Mouse (Mus musculus): ENCODE data around the gene Gpr137b.
"Not testable (repeated sequence)": the region's sequence is repeated elsewhere in the genome, so short reads cannot be mapped to it uniquely, and the experiment has no call there.

Gpr137b gene

DNA sequence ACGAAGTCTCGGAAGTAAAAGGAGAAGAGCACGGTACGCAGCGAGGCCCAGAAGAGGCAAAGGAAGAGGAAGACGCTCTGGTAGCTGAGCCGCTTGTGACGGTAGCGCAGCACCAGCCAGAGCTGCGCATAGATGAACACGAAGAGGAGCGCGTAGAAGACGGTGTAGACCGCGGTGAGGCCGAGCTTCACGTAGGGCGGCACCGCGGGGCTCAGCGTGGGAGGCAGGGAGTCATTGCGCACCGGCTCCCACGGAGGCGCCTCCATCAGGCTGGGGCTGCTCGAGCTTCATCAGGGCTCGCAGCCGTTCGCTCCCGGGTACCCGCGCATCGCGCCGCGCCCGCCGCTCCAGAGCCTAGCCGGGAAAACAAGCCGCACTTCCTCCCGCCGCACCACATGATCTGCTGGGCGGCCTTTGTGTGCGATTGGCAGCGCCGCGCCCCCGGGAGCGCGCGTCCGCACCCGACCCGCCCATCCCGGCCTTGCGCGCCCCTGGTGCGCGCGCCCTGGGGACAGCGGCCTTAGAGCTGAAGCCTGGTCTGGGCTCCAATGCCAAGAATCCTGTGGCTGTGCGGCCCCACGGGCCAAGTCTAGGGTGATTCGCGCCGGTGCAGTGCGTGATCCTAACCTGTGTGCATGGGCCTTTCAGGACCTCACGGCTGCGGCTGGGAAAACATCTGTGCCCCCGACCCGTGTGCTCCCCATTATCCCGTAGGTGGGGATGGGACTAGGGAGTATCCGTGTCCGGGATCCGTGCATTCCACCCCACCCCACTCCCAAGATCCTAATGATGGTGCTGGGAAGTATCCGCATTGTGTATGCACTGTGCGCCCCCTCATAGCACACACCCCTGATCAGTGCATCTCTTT lies at the start of gene Gpr137b:
TSS of gene Gpr137b (minus strand) at position 787 of the 868 bp plus-strand sequence.
- not testable (repeated sequence) for DNase-seq (ENCODE audit: low read depth, low spot score)

DNA sequence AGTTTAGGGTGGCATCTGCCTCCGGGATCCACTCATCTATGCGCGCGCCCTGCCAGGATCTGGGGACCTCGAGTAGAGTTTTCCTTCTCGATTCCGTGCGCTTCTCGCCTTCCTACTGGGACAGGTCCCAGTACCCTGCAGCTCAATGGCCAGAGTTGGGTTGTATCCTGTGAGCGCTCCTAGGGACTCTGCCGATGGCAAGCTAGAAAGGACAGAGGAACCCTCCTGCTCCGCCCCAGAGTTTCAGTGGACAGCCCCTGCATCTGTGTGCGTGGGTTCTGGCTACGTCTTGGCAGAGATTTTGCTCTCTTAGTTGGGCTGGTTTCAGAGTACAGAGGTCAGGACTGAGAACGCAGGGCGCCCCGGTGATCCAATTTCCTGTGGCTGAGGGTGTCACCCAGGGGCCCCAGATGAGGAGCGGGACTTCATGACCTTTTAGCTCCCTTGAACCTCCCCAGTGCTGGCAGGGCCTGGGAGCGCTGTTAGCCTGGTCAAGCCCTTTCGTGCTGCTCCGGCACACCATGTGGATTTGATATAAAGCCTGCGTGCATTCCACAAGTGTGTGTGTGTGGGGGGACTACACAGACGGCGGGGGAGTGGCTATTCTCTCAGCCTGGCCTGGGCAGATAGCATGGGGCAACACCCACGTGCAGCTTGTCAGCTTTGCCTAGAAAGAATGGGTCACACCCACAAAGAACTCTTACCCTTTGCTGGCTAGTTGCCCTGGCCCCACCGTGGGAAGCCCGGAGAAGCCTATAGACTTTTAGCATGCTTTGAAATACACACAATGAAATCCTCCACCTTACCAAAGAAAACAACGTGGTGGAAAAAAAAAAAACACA lies 44.5 kb upstream of the Gpr137b start:
- not testable (repeated sequence) for DNase-seq (ENCODE audit: low read depth, low spot score)

DNA sequence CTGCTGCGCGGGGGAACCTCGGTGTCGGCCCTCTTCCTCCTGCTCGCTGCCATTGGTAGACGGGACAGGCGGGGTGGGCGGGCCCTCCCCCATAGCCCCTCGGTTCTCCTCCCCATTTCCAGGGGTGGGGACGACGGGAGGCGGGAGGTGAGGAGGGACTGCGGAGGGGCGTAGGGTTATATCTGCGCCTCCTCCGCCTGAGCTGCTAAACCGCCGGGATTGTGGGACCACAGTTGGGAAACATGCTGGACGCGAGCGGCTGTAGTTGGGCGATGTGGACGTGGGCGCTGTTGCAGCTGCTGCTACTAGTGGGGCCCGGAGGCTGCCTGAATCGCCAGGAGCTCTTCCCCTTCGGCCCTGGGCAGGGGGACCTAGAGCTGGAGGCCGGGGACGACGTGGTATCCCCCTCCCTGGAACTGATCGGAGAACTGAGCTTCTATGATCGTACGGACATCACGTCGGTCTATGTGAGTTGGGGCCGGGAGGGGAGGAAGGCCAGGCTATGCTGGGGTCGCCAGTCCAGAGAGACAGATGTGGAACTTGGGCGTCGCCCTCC lies 43.7 kb upstream of the Gpr137b start, which contains the start of gene Nid1:
TSS of gene Nid1 (plus strand) at position 92 of the 556 bp plus-strand sequence.
- DNase-seq (ENCODE audit: low read depth, low spot score), result not testable (repeated sequence)

DNA sequence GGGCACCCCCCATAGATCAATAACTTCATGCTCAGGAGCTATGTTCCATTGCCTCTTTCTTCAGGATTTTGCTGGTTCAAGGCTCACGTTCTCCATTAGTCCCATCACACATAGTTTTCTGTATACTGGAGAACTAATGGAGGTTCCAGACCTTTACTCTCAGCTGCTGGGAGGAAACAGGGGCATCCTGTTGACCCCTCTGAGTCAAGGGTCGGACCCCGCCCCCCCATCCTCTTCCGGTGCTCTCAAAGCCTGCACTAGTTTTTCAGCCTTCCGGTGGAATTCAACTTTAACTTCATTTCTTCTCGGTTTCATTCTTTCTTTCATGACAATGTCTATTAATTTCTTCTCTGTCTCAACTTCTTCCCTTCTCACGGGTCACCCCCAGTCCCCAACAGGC lies 42.3 kb upstream of the Gpr137b start:
- not testable (repeated sequence) for DNase-seq (ENCODE audit: low read depth, low spot score)

DNA sequence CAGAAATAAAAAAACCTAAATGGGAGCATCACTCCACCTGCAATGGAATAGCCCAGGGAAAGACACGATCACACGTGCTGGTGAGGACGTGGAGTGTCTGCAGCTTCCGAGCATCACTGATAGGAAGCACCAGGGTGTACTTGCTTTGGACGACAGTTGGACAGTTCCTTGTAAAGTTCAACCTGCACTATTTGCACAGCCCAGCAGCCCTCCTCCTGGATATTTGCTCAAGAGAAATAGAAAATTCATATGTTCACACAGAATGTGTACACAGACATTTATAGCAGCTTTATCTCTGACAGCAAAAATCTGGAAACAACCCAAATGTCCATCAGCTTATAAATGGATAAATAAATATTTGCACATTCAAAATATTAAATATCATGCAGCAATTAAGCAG lies 29.5 kb upstream of the Gpr137b start:
- not testable (repeated sequence) for DNase-seq (ENCODE audit: low read depth, low spot score)

DNA sequence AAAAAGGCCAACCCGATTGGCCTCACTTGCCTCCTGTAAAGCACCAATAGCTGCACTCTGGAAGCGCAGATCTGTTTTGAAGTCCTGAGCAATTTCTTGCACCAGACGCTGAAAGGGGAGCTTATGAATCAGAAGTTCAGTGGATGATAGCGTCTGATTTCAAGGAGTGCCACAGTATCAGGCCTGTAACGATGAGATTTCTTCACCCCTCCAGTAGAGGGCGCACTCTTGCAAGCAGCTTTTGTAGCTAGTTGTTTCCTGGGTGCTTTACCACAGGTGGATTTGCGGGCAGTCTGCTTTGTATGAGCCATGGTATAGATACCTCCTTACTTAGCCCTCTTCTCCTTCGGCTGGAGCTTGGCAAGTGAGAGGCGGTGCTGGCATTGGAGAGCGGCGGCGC lies 25.0 kb upstream of the Gpr137b start:
- DNase-seq (ENCODE audit: low read depth, low spot score), result not testable (repeated sequence)

DNA sequence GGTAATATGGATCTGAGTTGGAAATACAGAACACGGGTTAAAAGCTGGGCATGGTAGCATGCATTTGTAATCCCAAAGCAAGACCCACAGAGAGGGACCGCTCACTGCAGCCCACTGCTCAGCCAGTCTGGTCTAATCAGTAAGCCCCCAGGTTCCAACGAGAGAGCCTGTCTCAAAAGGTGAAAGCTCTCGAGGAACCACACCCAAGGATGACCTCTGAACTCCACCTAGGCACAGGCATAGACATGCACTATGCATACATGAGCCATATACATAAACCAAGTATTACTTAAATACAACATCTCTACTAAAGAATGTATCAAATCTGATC lies 22.2 kb upstream of the Gpr137b start:
- DNase-seq (ENCODE audit: low read depth, low spot score), result not testable (repeated sequence)

DNA sequence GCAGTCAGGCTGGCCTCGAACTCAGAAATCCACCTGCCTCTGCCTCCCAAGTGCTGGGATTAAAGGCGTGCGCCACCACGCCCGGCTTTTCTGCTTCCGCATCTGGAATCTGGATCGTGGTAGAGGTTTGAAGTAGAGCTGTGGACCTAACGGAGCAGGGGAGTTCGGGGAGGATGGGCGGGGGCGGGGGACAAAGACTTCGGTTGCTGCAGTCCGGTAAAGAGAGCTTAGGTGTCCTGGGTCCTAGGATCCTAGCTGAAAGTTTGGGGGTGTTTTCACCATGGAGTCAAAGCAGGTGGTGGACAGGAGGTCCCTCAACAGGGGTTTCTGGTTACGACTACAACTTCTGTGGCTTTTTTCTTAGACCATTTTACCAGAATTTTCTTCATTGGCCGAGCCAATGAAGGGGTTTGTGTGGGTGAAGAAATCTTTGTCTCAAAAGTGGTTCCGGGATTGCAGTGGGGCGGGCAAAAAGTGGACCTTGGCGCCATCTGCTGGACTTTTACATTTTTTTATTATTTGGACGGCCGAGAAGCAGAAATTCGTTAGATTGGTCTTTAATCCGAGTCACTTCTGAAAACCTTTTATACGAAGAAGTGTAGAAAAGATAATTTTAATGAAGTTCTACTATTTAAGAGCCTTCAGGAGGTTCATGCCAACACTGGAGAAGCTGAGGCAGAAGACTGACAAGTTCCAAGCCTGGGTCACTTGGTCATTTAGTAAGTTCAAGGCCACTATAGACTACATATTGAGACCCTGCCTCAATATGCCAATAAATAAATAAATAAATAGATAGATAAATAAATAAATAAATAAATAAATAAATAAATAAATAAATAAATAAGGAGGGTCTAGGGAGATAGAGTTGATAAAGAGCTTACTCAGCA lies 21.5 kb upstream of the Gpr137b start:
- DNase-seq (ENCODE audit: low read depth, low spot score), result not testable (repeated sequence)

DNA sequence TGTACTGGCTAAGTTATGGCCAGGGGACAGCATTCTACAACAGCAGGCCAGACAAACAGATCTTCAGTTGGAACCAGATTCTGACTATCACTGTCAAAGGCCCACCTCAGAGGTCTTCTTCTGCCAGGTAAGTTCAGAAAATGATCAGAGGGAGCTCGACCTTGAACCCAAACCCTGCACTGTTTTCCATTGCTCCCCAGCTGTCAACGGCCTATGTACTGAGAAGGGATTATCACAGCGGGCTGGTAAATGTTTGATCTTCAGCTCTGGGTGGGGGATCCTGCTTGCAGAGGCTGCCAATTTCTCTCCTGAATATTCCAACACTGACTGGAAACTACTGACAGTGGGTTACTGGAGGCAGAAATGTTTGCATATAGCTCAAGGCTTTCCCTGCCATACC lies 20.4 kb upstream of the Gpr137b start:
- DNase-seq (ENCODE audit: low read depth, low spot score), result no peak

DNA sequence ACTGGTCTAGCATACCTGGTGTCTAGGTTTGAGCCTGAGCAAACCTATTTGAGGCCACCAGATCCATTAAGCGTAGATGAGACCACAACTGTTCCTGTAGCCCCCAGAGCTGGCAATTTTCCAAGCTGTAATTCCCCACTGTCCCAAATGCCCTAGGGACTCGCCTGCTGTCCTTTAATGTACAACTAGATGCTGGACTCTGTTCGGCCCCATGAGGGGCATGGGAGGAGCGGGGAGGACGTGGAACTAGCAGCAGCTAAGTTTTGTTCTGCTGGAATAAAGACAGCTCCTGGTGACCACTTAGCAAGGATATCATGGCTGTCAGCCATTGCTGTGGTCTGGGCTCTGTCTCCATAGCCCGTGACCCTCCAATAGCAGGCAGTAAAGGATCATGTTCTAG lies 11.7 kb upstream of the Gpr137b start:
- DNase-seq (ENCODE audit: low read depth, low spot score), result not testable (repeated sequence)

DNA sequence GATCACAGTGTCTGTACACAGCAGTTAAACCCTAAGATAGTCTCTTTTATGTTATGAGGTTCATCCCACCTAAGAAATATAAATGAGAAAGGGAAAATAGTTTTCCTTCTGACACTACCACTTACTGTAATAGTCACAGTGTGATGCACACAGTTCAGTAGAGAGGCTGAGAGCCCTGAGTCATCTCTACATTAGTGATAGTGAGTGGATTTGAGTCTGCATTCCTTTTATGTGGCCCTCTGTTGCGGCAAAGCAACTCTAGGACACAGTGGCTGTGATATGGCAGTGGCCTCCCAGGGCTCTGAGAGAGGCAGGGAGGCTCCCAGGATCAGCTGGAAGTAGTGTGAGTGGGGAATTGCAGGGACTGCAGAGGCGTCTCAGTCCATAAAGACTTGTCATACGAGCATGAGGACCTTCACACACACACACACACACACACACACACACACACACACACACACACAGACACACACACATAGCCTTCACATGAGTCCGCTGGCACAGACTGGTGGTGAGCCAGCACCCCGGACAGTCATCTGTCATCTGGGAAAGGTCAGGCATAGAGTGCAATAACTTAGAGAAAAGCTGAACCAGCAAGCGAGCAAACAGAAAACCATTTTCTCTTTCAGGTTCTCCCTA lies 10.8 kb upstream of the Gpr137b start:
- DNase-seq (ENCODE audit: low read depth, low spot score), result not testable (repeated sequence)

DNA sequence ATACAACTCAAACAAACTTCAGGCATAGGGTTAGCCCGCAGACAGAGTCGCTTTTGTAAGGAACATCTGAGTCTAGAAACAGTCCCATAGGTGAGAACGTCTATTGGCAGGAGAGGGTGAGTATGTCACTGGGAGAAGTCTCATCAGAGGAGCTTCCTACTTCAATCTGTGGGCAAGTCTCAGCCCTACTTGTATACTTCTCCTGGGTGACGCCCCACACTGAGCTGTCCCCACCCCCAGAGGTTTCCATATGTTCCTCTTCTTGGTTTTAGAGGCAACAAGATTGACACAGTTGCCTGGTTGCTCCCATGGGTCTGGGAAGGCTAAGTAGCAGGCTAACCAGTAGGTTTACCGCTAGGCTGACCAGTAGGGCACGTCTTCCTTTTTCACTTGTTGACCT lies 10.0 kb upstream of the Gpr137b start:
- DNase-seq (ENCODE audit: low read depth, low spot score), result not testable (repeated sequence)

DNA sequence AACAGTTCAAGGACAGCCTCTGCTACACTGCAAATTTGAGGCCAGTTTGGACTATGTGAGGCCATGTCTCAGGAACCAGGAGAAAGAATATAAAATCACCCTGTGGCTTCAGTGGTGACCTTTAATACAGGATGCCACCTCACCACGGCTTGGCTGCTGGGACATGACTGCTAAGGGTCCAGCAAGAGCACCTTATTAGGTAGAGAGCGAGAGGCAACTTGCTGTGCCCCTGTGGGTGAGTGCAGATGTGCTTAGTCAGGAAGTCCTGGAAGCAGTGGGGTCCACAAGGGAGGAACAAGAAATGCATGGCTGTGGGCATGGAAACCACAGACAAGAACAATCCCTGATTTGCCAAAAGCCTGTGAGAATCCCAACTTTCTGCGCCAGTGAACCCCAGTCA lies 9.6 kb upstream of the Gpr137b start:
- not testable (repeated sequence) for DNase-seq (ENCODE audit: low read depth, low spot score)

DNA sequence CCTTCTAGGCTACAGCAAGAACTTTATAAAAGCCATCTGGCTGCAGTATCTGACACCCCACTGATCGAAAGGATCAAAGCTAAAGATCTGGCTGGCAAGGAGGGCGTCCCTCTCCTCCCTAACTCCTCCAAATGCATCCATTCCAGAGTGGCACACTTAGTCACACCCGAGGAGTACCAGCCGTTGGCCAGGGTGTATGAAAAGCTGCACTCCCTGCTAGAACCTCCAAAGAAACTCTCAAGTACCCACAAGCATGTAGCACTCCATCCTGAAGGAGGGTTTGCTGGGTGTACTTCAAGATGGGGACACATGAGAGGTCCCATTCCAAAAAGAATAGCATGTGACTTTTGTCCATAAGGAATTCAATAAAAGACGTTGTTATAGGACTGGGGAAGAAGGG lies 9.0 kb upstream of the Gpr137b start:
- DNase-seq (ENCODE audit: low read depth, low spot score), result not testable (repeated sequence)

DNA sequence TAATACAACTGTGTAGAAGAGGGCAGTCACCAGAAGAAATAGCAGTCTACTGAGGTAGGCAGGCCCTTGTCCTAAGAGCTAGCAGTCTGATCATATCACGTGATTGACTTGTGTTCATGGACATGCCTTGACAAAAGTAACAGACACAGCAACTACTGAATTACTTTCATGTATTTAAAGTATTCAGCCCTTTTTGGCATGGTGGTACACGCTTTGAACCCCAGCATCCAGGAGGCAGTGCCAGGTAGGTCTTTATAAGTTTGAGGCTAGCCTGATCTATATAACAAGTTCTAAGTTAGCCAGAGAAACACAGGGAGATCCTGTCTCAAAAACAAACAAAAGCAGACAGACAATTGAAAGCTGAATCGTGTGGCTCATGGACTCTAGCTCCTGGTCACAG lies 7.0 kb upstream of the Gpr137b start:
- not testable (repeated sequence) for DNase-seq (ENCODE audit: low read depth, low spot score)

DNA sequence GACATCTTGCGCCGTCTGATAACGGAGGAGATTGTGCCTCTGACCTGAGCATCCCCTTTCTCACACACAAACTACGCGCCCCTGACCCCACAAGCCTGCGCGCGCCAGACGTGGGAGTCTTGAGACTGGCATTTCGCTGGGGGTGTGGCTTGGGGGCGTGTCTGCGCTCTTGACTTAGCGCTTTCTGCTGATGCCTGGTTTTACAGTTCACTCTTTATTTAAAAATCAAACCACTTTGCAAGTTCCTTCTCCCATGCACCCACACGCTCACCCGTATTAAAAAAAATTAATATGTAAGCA lies 232 bp upstream of the Gpr137b start:
- not testable (repeated sequence) for DNase-seq (ENCODE audit: low read depth, low spot score)

DNA sequence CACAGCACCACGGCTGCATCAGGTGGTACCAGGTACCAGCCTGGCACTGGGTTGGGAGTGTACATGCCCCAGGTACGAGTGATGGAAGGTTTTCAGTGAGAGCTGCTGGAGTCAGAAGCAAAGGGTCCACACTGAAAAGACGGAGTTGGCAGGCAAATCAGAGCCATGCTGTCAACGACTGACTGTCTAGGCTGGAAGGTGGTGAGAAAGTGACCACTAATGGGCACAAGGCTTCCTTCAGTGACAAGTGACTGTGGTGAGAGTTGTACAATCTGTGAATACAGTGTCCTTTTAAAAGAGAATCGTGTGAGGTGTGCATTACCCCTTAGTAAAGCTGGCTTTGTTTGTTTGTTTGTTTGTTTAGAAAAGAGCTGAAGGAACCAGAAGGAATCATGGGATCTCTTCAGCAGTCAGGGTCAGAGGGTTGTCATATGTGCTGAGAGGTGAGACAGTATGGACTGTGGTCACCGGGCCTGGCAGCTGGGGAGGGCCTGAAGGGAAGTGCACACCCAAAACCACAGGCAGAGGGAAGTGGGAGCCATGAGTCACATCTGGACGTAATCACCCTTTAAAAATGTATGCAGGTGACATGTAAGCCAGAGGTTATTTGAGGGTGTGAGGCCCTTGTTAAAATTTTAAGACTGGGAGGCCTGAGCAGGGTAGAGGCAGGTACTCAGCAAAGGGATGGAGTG lies 15.5 kb downstream of the Gpr137b start:
- DNase-seq (ENCODE audit: low read depth, low spot score), result not testable (repeated sequence)

DNA sequence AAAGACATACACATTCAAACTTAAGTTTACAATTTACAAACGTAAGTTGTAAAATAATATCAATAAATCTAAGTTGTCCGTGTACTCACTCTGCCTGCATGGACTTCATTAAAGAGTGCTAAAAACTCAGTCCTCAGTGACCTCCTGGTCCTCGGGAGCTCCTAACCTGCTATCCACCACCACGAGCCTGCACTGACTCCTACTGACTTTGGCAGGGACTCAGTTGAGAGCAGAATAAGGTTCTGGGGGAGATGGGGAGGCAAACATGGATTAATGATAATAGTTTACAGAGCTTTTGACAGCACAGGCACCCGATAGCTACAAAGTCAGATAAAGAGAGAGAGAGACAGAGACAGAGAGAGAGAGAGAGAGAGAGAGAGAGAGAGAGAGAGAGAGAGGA lies 16.6 kb downstream of the Gpr137b start:
- DNase-seq (ENCODE audit: low read depth, low spot score), result no peak

DNA sequence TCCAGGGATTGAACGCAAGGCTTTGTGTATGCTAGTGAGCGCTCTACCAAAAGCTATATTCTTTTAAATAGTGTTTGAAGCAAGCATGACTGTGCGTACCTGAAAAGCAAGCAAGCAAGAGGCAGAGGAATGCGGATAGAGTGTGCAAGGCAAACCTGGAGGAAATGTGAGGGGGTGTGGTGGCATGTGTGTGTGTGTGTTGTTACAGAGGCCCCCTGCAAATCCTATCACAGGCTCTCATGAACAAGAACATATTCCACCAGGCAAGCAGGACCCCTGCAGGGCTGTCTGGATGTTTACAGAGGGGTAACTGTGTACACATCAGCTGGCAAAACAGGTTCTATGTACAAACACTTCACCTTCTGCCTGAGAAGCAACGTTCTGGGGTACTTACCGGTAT lies 19.8 kb downstream of the Gpr137b start:
- DNase-seq (ENCODE audit: low read depth, low spot score), result not testable (repeated sequence)

DNA sequence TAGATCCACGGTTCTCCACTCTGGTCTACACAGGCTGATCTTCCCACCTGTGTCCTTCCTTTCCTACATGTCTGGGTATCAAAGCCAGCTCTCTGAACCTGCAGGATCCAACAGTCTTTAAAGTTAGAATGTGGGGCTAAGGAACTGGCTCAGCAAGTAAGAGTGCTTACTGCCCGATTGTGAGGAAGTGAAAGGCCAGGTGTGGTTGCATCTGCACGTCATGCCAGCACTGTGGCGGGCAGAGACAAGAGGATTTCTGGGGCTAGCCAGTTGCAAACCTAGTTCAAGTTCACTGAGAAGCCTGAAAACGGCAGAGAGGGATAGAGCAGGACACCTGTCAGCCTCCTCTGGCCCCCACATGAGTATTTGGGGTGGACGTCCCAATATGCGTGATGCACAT lies 22.4 kb downstream of the Gpr137b start:
- DNase-seq (ENCODE audit: low read depth, low spot score), result not testable (repeated sequence)

Data from CD4-positive helper T cell, adult 2 months (primary cell).